Mouse (Mus musculus) neural tube, embryonic 15.5 days (tissue): Measurements from ENCODE around the gene Unc13b. TPM values are rescaled to one million over a fixed set of nuclear protein-coding genes. Genes with fewer than 3 reads are reported as not detected.
A peak's percentile ranks its signal among the peaks of the same experiment; 100 is the strongest.

Experiments
- ATAC-seq: fragments of 200-750 bp; cut with Nextera tagmentation; 2 replicates; pipeline ENCODE4 v1.8.0; 2017; ENCODE audit warnings: mild to moderate bottlenecking, moderate TSS enrichment, moderate library complexity; ENCODE audit not compliant: low FRiP score
- H3K27ac ChIP-seq: fragments of 300-500 bp; sonication (generic); replicated peaks from 2 replicates; pipeline ENCODE4 v1.5.1; 2015; ENCODE audit warnings: mild to moderate bottlenecking, inconsistent platforms
- H3K27me3 ChIP-seq: fragments of 300-500 bp; sonication (generic); replicated peaks from 2 replicates; pipeline ENCODE4 v1.6.1; 2015; ENCODE audit warnings: inconsistent platforms
- H3K36me3 ChIP-seq: fragments of 300-500 bp; sonication (generic); 2 replicates; pipeline ENCODE4 v1.6.1; 2015; ENCODE audit warnings: inconsistent platforms
- H3K4me1 ChIP-seq: fragments of 300-500 bp; sonication (generic); 2 replicates; pipeline ENCODE4 v1.6.1; 2015; ENCODE audit warnings: inconsistent platforms
- H3K4me2 ChIP-seq: fragments of 300-500 bp; sonication (generic); 2 replicates; pipeline ENCODE4 v1.6.1; 2015; ENCODE audit warnings: inconsistent platforms, mild to moderate bottlenecking, moderate library complexity
- H3K4me3 ChIP-seq: fragments of 300-500 bp; sonication (generic); replicated peaks from 2 replicates; pipeline ENCODE4 v1.5.1; 2015; ENCODE audit warnings: mild to moderate bottlenecking, inconsistent platforms
- H3K9ac ChIP-seq: fragments of 300-500 bp; sonication (generic); replicated peaks from 2 replicates; pipeline ENCODE4 v1.6.1; 2015; ENCODE audit warnings: mild to moderate bottlenecking, inconsistent platforms
- H3K9me3 ChIP-seq: fragments of 300-500 bp; sonication (generic); replicated peaks from 2 replicates; pipeline ENCODE4 v1.6.1; 2016; ENCODE audit warnings: inconsistent platforms
- WGBS: fragments of 180-500 bp; shearing (Covaris S2); methylation state at CpG from one replicate; pipeline ENCODE4 v1.1.7; 2015; ENCODE audit warnings: mixed read lengths; 5-methylcytosine and 5-hydroxymethylcytosine counted together
- polyA plus RNA-seq: library from polyadenylated mRNA; unstranded; fragments of >200 nt; fragmentation: Nextera tagmentation; extraction: Ambion mirVana; gene quantifications from 2 replicates; pipeline ENCODE4 v1.2.1, GENCODE M21; 2015

Gene Unc13b
- polyA plus RNA-seq, 1 experiment from 2014 or later, result 12.3 TPM

DNA sequence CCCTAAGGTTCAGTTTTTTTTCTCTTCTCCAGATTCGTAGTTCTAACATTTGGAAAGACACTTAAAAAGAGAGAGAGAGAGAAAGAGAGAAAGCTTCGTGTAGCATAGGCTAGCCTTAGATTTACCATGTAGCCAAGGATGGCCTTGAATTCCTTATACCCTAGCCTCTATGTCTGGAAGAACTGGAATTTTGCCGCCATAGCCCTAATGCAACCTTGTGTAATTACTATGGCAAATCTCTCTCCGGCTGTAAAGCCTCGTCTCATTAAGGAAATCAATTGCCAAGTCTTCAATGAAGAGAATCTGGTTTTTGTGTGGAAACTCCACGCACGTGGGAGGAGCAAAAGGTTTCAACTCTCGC, 381 bp upstream of the Unc13b start:
- H3K27ac ChIP-seq, result peak overlapping the region; percentile 86
- no peaks in the 10 kb centered on the region for H3K9me3 ChIP-seq
- no peaks in the 10 kb centered on the region for H3K36me3 ChIP-seq
- H3K4me1 ChIP-seq, result peaks cover 19% of the 10 kb centered on the region
- 16% methylated on average over 8 of the region's 8 CpGs for WGBS
- H3K9ac ChIP-seq, result peak overlapping the region; percentile 76; the same call in 1 of the 2 replicates
- H3K27me3 ChIP-seq, result no peaks in the 10 kb centered on the region
- ATAC-seq, result peak; percentile 32; the same call in 1 of the 2 replicates
- H3K4me2 ChIP-seq, result peak overlapping the region; percentile 75
- H3K4me3 ChIP-seq, result peak overlapping the region; percentile 82

DNA sequence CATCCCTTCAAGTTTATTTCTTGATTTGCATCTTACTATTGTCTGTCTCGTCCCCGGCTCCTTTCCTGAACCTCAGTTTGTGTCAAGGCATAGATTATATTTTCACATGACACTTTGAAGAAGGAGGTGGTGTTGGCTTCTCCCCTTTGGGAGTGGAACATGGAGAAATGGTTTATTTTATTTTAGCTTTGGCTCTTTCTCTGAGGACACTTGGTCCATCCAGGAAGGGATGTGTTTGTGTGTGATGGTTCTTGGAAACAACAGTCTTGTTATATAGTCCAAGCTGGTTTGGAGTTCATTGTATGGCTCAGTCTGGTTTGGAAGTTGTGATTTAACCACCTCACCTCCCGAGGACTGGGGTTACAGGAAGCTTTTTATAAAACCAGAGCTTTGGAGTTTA, 944 bp downstream of the Unc13b start:
- H3K4me1 ChIP-seq, result peaks cover 19% of the 10 kb centered on the region
- H3K36me3 ChIP-seq, result no peaks in the 10 kb centered on the region
- no peak overlapping the region; the same call in 1 of the 2 replicates for H3K27ac ChIP-seq
- no peak for ATAC-seq
- peak overlapping the region; percentile 75 for H3K4me2 ChIP-seq
- H3K27me3 ChIP-seq, result no peaks in the 10 kb centered on the region
- H3K9me3 ChIP-seq, result no peaks in the 10 kb centered on the region
- 35% methylated on average over 3 of the region's 3 CpGs for WGBS
- H3K9ac ChIP-seq, result 0 out of 2 replicates have a peak overlapping the region, but pooled peaks have one; percentile 76
- H3K4me3 ChIP-seq, result peak overlapping the region; percentile 82

DNA sequence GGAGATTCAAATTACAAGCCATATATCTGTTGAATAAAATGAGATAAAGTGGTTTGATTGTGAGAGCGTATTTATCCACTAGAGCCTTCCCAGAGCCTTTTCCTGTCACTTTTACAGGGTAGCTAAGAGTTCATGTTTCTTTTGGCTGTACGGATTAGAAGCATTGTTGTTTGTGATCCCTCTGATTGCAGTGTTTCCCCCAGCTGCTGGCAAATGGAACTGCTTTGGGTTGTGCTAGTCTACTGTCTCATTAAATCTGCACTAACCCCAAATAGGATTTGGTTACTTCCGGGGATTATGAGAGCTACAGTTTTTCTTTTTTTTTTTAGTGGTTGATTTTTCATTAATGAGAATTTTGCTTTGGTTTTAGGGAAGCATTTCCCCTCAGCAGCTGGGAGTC, 1.5 kb downstream of the Unc13b start:
- H3K4me3 ChIP-seq, result 0 out of 2 replicates have a peak overlapping the region, but pooled peaks have one; percentile 82
- 63% methylated on average over 3 of the region's 3 CpGs for WGBS
- peaks cover 19% of the 10 kb centered on the region for H3K4me1 ChIP-seq
- no peaks in the 10 kb centered on the region for H3K9me3 ChIP-seq
- H3K36me3 ChIP-seq, result no peaks in the 10 kb centered on the region
- H3K4me2 ChIP-seq, result peak overlapping the region; percentile 75
- no peak overlapping the region for H3K27ac ChIP-seq
- H3K9ac ChIP-seq, result no peak overlapping the region
- no peaks in the 10 kb centered on the region for H3K27me3 ChIP-seq
- no peak for ATAC-seq

DNA sequence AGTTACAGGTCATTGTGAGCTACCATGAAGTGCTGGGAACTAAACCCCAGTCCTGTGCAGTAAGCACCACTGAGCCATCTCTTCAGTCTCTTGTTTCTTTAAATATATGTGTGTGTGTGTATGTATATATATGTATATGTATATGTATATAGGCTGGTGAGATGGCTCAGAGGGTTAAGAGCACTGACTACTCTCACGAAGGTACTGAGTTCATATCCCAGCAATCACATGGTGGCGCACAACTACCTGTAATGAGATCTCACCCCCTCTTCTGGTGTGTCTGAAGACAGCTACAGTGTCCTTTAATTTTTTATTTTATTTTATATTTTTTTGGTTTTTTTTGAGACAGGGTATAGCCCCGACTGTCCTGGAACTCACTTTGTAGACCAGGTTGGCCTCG, 6.7 kb downstream of the Unc13b start:
- no peak overlapping the region for H3K4me2 ChIP-seq
- H3K4me3 ChIP-seq, result no peak overlapping the region
- H3K9ac ChIP-seq, result no peak overlapping the region
- no peaks in the 10 kb centered on the region for H3K9me3 ChIP-seq
- WGBS, result 94% methylated on average over 4 of the region's 4 CpGs
- no peak for ATAC-seq
- H3K27me3 ChIP-seq, result no peaks in the 10 kb centered on the region
- 0 out of 2 replicates have a peak, but pooled peaks cover 6% of the 10 kb centered on the region for H3K4me1 ChIP-seq
- no peaks in the 10 kb centered on the region for H3K36me3 ChIP-seq
- no peak overlapping the region for H3K27ac ChIP-seq

DNA sequence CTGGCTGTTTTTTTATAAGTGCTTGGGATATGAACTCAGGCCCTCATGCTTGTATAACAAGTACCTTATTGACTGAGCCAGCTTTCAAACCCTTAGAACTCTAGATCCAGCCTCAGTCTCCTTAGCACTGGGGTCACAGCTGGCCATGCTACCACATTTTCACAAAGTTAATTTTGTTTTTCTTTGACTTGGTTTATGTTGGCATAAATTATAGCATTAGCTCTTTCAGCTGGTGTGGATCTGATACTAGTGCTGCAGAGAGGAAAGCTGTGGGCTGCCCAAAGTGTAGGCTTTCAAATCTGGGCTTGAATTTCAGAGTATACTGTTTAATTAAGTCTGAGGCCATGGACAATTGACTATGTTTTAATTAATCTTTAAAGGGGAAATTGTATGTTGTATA, 16.2 kb downstream of the Unc13b start:
- no peak for ATAC-seq
- no peak overlapping the region for H3K27ac ChIP-seq
- no peaks in the 10 kb centered on the region for H3K36me3 ChIP-seq
- H3K9me3 ChIP-seq, result no peaks in the 10 kb centered on the region
- H3K9ac ChIP-seq, result no peak overlapping the region
- H3K4me1 ChIP-seq, result no peaks in the 10 kb centered on the region
- no peak overlapping the region for H3K4me3 ChIP-seq
- no peaks in the 10 kb centered on the region for H3K27me3 ChIP-seq
- no peak overlapping the region for H3K4me2 ChIP-seq

DNA sequence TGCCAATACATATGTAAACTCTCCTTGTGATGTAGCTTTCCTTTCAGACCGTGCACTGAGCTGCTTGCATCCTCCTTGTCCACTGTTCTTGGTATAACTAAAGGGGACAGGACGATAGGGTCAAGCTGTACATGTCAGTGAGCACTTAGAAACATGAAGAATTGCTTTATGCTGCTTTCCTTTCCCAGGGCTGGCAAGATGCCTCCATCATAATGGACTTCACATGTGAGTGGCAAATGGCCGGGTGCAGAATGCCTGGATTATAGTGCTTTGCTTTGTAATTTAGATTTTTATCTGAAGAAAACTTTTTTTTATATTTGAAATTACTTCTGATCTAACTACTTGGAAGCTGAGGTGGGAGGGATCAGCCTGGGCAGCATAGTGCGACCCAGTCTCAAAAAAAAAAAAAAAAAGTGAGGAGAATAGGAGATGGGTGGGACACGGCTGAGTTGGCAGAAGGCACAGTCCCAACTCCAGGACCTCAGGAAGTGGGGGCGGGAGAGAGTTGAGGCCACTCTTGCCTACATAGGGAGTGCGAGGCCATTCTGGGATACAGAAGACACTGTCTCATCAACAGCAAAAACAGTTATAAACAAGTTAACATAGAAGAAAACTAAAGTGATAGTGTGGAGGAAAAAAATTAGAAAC, 19.4 kb downstream of the Unc13b start:
- Histone ChIP-seq H3K27me3 (no peaks in the 10 kb centered on the region), H3K36me3 (no peaks in the 10 kb centered on the region), H3K9ac (no peak overlapping the region), H3K4me1 (no peaks in the 10 kb centered on the region), H3K9me3 (no peaks in the 10 kb centered on the region), H3K4me3 (no peak overlapping the region), H3K27ac (no peak overlapping the region), H3K4me2 (no peak overlapping the region)
- ATAC-seq, result no peak
- WGBS, result 71% methylated on average over 7 of the region's 7 CpGs

DNA sequence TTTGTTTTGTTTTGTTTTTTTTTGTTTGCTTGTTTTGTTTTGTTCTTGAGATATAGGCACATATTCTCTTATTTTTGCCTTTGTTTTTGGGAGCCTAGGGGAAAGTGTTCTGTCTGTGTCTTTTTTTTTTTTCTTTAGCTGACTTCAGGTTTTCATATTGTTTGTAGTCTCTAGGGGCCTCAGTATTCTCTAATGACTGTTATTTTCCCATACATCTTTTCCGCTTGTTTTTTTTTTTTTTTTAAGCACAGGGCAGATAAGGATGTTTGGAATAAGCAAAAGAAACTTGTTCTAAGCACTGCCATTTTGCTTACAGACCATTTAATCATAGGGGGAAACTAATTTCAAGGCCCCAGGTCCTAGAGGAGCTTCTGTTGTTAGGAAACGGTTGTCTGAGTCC, 23.7 kb downstream of the Unc13b start:
- no peak overlapping the region for H3K27ac ChIP-seq
- no peak overlapping the region for H3K9ac ChIP-seq
- WGBS, result 86% methylated on average over 2 of the region's 2 CpGs
- H3K4me1 ChIP-seq, result no peaks in the 10 kb centered on the region
- H3K36me3 ChIP-seq, result no peaks in the 10 kb centered on the region
- no peak overlapping the region for H3K4me2 ChIP-seq
- no peak overlapping the region for H3K4me3 ChIP-seq
- H3K27me3 ChIP-seq, result no peaks in the 10 kb centered on the region
- ATAC-seq, result no peak
- H3K9me3 ChIP-seq, result no peaks in the 10 kb centered on the region

DNA sequence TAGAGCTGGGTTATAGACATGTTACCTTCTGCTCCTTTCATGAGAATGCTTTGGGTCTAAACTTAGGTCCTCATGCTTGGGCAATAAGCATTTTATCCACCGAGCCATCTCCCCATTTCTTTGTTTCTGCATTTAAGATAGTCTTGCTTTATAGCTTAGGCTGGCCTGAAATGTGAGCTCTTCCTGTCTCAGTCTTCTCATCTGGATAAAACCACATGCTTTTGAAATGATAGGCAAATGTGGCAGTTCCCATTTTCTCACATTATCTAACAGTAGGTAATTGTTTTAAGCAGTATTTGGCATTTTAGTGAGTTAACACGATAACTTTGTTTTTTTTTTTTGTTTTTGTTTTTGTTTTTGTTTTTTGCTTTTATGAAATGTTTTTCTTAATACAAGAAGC, 31.2 kb downstream of the Unc13b start:
- no peaks in the 10 kb centered on the region for H3K36me3 ChIP-seq
- H3K27me3 ChIP-seq, result no peaks in the 10 kb centered on the region
- H3K4me2 ChIP-seq, result no peak overlapping the region
- WGBS, result 94% methylated on average over 2 of the region's 2 CpGs
- no peaks in the 10 kb centered on the region for H3K9me3 ChIP-seq
- no peaks in the 10 kb centered on the region for H3K4me1 ChIP-seq
- H3K27ac ChIP-seq, result no peak overlapping the region
- no peak overlapping the region for H3K4me3 ChIP-seq
- no peak for ATAC-seq
- no peak overlapping the region for H3K9ac ChIP-seq

DNA sequence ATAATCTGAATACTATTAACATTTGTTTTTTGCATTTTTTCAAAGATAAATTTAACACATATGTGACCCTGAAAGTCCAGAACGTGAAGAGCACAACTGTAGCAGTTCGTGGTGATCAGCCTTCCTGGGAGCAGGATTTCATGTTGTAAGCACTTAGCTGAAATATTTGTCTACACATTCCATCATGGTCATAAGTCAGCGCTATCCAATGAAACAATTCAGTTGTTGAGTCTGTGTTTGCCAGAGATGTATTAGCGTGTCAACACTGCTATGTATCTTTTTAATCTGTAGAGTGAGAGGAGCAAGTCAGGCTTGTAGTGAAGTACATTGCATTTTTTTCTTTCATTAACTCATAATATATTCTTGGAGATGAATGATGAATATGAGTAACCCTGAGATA, 32.4 kb downstream of the Unc13b start:
- Histone ChIP-seq H3K36me3 (no peaks in the 10 kb centered on the region), H3K4me2 (no peak overlapping the region), H3K9ac (no peak overlapping the region), H3K4me1 (no peaks in the 10 kb centered on the region), H3K9me3 (no peaks in the 10 kb centered on the region), H3K4me3 (no peak overlapping the region), H3K27ac (no peak overlapping the region), H3K27me3 (no peaks in the 10 kb centered on the region)
- no peak for ATAC-seq
- WGBS, result 86% methylated on average over 4 of the region's 4 CpGs

DNA sequence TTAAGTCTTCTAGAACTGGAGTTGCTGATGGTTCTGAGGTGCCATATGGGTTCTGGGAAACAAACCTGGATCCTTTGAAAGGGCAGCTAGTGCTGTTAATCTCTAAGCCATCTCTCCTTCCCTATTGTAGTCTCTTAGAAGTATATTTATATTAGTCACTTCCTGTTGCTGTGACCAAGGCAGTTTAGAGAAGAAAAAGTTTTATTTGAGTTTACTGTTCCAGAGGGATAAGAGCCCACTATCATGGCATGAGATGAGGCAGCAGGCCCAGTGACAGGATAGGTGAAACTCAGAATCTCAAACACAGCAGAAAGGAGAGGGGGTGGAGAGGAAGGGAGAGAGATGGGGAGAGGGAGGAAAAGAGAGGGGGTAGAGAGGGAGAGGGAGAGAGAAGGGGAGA, 54.7 kb downstream of the Unc13b start:
- Histone ChIP-seq H3K4me2 (no peak overlapping the region), H3K27ac (no peak overlapping the region), H3K9ac (no peak overlapping the region), H3K4me1 (no peaks in the 10 kb centered on the region), H3K9me3 (no peaks in the 10 kb centered on the region), H3K36me3 (no peaks in the 10 kb centered on the region), H3K4me3 (no peak overlapping the region), H3K27me3 (no peaks in the 10 kb centered on the region)
- ATAC-seq, result no peak

DNA sequence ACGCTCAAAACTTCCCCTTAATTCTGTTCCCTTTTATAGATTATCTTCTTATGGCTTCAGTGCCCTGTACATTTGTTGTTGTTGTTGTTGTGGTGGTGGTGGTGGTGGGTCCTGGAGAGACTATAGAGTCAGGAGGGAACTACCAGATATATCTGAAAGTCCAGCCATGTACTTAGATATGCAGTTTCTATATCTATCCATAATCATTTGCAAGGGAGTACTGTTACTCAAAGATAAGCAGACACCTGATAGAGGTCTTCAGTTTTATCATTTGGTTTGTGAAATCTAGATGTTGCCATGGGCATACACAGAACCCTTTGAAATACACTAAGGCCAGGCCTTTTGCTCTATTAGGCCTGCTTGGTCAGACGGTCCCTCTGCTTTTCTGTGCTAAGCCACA, 55.8 kb downstream of the Unc13b start:
- Histone ChIP-seq H3K9me3 (no peaks in the 10 kb centered on the region), H3K9ac (no peak overlapping the region), H3K27ac (no peak overlapping the region), H3K4me3 (no peak overlapping the region), H3K36me3 (no peaks in the 10 kb centered on the region), H3K4me1 (no peaks in the 10 kb centered on the region), H3K4me2 (no peak overlapping the region), H3K27me3 (no peaks in the 10 kb centered on the region)
- ATAC-seq, result no peak
- WGBS, result 90% methylated on average over 2 of the region's 2 CpGs

DNA sequence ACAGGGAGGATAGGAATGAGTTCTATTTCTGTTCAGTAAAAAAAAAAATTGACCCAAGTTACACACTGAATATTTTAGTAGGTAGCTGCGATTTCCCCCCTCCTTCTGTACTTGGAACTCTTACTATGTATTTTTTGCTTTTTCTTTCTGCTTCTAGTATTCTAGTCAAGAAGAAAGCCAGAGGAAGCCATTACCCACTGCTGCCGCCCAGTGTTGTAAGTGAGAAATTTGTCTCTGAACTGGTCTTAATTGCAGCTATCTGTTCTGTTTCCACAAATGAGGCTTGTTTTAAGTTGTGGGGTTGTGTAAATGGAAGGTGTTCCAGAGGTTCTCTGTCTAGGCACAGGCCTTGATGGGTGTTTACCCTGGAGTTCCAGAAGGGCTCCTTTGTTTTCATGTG, 56.2 kb downstream of the Unc13b start:
- Histone ChIP-seq H3K4me2 (no peak overlapping the region), H3K4me3 (no peak overlapping the region), H3K27ac (no peak overlapping the region), H3K36me3 (no peaks in the 10 kb centered on the region), H3K4me1 (no peaks in the 10 kb centered on the region), H3K9ac (no peak overlapping the region), H3K9me3 (no peaks in the 10 kb centered on the region), H3K27me3 (no peaks in the 10 kb centered on the region)
- ATAC-seq, result no peak
- 22% methylated on average over 2 of the region's 2 CpGs for WGBS

DNA sequence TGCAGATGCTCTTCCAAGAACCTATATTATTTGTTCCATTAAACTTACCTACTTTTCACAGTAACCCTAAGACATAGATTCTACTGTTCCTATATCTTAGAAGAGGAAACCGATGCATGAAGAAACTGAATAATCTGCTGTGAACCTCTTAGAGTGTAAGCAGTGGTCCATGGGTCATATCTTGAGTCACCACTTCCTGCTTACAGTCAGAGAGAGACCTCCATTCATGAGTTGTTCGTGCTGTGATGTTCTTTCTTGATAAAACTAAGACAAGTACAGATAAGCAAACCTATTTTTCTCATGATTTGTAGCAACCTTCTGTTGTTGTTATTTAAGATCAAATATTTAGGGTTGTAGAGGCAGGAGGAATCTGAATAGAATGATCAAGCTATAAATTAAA, 57.5 kb downstream of the Unc13b start:
- ATAC-seq, result no peak

More for the DNA sequence above, 57.5 kb downstream of the Unc13b start:
- H3K4me3 ChIP-seq, result no peak overlapping the region
- H3K4me2 ChIP-seq, result no peak overlapping the region
- H3K27ac ChIP-seq, result no peak overlapping the region
- H3K9ac ChIP-seq, result no peak overlapping the region
- WGBS, result 91% methylated on average over 2 of the region's 2 CpGs
- H3K9me3 ChIP-seq, result no peaks in the 10 kb centered on the region
- H3K36me3 ChIP-seq, result no peaks in the 10 kb centered on the region
- H3K4me1 ChIP-seq, result no peaks in the 10 kb centered on the region
- H3K27me3 ChIP-seq, result no peaks in the 10 kb centered on the region
